Comparison of ENCODE assay signal across 9 mouse cellular contexts in the genomic region with DNA sequence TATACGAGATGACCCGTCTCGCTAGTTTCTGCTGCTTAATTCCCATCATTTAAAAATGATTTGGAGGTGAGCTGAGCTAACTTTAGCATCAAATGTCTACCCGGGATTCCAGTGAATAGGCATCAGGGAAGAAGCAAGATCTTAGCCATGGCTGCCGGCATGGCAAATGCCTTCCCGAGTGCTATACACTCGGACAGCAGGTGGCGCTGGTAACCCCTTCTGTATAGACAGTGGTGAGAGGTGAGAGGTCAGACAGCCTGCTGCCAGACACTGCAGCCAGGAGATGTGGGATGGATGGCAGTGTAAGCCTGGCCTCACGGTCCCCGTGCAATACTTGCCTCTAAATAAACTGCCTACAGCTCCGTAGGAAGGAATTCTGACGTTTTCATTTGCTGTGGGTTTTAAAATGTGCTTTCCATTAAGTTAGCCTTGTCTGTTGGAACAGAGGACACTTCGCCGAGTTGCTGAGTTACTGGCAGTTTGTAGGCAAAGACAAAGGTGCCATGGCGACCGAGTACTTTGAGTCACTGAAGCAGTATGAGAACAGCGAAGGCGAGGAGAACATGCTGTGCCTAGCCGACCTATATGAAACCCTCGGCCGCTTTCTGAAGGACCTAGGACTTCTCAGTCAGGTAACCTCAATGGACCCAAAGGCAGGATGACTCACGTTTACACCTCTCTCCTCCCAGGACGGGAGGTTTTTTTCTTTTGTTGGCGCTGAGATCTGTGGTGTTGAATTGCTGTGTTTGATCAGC. TPM values are rescaled to one million over a fixed set of nuclear protein-coding genes. Genes with fewer than 3 reads are reported as not detected.
DNase-seq lines count a peak whose midpoint lies in the region; ATAC-seq and TF ChIP-seq lines count a peak whose summit lies in the region.
"Had no signal": no experiment of that assay in that cellular context is flagged by ENCODE, and none has a peak within 500 bp of the region (broad histone marks: within the 10 kb centered on the region; RNA-seq: fewer than 3 reads in every experiment).

No protein-coding gene starts in this region.

- peaks cover 2% of the 10 kb centered on the region; the same call in 1 of the 2 replicates for H3K36me3 ChIP-seq in ES-E14 (ENCODE audit: control insufficient read depth, insufficient read depth, low read length, poor library complexity, severe bottlenecking)
- peaks cover 61% of the 10 kb centered on the region for H3K36me3 ChIP-seq in embryonic facial prominence, embryonic 13.5 days
- H3K36me3 ChIP-seq in heart, postnatal 0 days (replicated peaks; ENCODE audit: control insufficient read depth, insufficient read depth, low read length): peaks cover 14% of the 10 kb centered on the region; the same call in 1 of the 2 replicates

- H3K27me3 ChIP-seq in embryonic facial prominence, embryonic 13.5 days: no peaks in the 10 kb centered on the region
- no peaks in the 10 kb centered on the region for H3K27me3 ChIP-seq in heart, postnatal 0 days (ENCODE audit: control insufficient read depth, insufficient read depth, low read length)
- H3K27me3 ChIP-seq: neural tube, embryonic 13.5 days had no signal

- H3K9me3 ChIP-seq in ES-E14 (ENCODE audit: control insufficient read depth, insufficient read depth, low read depth, low read length): no peaks in the 10 kb centered on the region
- H3K9me3 ChIP-seq in embryonic facial prominence, embryonic 13.5 days: no peaks in the 10 kb centered on the region
- H3K9me3 ChIP-seq in heart, postnatal 0 days (replicated peaks; ENCODE audit: control insufficient read depth, low read length): no peaks in the 10 kb centered on the region
- H3K9me3 ChIP-seq: neural tube, embryonic 13.5 days had no signal

- H3K9ac ChIP-seq in ES-E14 (ENCODE audit: insufficient read depth, low read depth, low read length, poor library complexity, severe bottlenecking): peak overlapping the region; percentile 54; the same call in 1 of the 2 replicates
- no peak overlapping the region for H3K9ac ChIP-seq in embryonic facial prominence, embryonic 13.5 days
- no peak overlapping the region for H3K9ac ChIP-seq in heart, postnatal 0 days (replicated peaks; ENCODE audit: low read depth, low read length)
- H3K9ac ChIP-seq: neural tube, embryonic 13.5 days had no signal

- TF ChIP-seq EP300 in heart, postnatal 0 days (IDR thresholded peaks at IDR 0.05; ENCODE audit: low read depth): no peak

- no peak overlapping the region for H3K27ac ChIP-seq in ES-E14 (ENCODE audit: insufficient read depth, low read depth, low read length, poor library complexity, severe bottlenecking)
- H3K27ac ChIP-seq in embryonic facial prominence, embryonic 13.5 days: no peak overlapping the region
- H3K27ac ChIP-seq in heart, postnatal 0 days (ENCODE audit: low read depth): no peak overlapping the region
- H3K27ac ChIP-seq in layer of hippocampus, adult 2 months: no peak overlapping the region
- H3K27ac ChIP-seq: neural tube, embryonic 13.5 days had no signal

- TF ChIP-seq CTCF in heart, postnatal 0 days (IDR thresholded peaks at IDR 0.05; ENCODE audit: low read depth): peak; percentile 77
- TF ChIP-seq CTCF in layer of hippocampus, adult 2 months (conservative IDR thresholded peaks at IDR 0.05): peak; percentile 90
- TF ChIP-seq CTCF in lung, adult 2 months (IDR thresholded peaks at IDR 0.05; ENCODE audit: insufficient read depth, low read length): peak; percentile 79

- ATAC-seq in embryonic facial prominence, embryonic 13.5 days (ENCODE audit: insufficient number of reproducible peaks, insufficient read depth, low FRiP score, low TSS enrichment, low read depth): no peak
- peak; percentile 78 for ATAC-seq in heart, postnatal 0 days (ENCODE audit: insufficient read depth, low read depth)

- no peak for TF ChIP-seq POLR2A in lung, adult 2 months (IDR thresholded peaks at IDR 0.05; ENCODE audit: borderline replicate concordance, extremely low read depth, low read depth, low read length)

- 0 out of 2 replicates have a peak overlapping the region, but pooled peaks have one; percentile 7 for H3K4me2 ChIP-seq in embryonic facial prominence, embryonic 13.5 days
- H3K4me2 ChIP-seq in heart, postnatal 0 days (ENCODE audit: low read depth, low read length): no peak overlapping the region
- H3K4me2 ChIP-seq: neural tube, embryonic 13.5 days had no signal

- H3K4me3 ChIP-seq in ES-E14 (ENCODE audit: insufficient read depth in 1 of 2, low read depth in 1 of 2, low read length in 2 of 2, poor library complexity in 1 of 2, severe bottlenecking in 1 of 2): peak overlapping the region; percentile 13 to 20; a peak in 2 of 4 replicates
- no peak overlapping the region for H3K4me3 ChIP-seq in embryonic facial prominence, embryonic 13.5 days
- no peak overlapping the region for H3K4me3 ChIP-seq in heart, postnatal 0 days (ENCODE audit: low read depth, low read length)
- H3K4me3 ChIP-seq in layer of hippocampus, adult 2 months: no peak overlapping the region
- H3K4me3 ChIP-seq in lung, adult 2 months (replicated peaks; ENCODE audit: extremely low read depth, low read depth, low read length): no peak overlapping the region
- H3K4me3 ChIP-seq: neural tube, embryonic 13.5 days had no signal

- DNase-seq in ES-E14 (ENCODE audit: low read depth, low spot score): peak; percentile 94
- DNase-seq in adrenal gland, postnatal 25 days: peak; percentile 80
- DNase-seq in heart, postnatal 0 days (ENCODE audit: low spot score): peak; percentile 50
- peak; percentile 51 to 80 for DNase-seq in layer of hippocampus, adult 2 months (ENCODE audit: low spot score in 2 of 2)
- DNase-seq in lung, adult 2 months: peak; percentile 73
- DNase-seq in right cerebral cortex, postnatal 10 days (ENCODE audit: low spot score in 2 of 2): peak; percentile 70 to 78
- DNase-seq in urinary bladder, postnatal 14 days (ENCODE audit: low spot score): peak; percentile 82

- H3K4me1 ChIP-seq in ES-E14 (ENCODE audit: control insufficient read depth in 2 of 2, insufficient read depth in 2 of 2, low read length in 2 of 2, poor library complexity in 1 of 2): peaks cover 5 to 7% of the 10 kb centered on the region in 2 experiments; a peak in 3 of 4 replicates
- peaks cover 6% of the 10 kb centered on the region for H3K4me1 ChIP-seq in embryonic facial prominence, embryonic 13.5 days
- H3K4me1 ChIP-seq in heart, postnatal 0 days (ENCODE audit: control insufficient read depth, insufficient read depth): no peaks in the 10 kb centered on the region
- H3K4me1 ChIP-seq in lung, adult 2 months (ENCODE audit: control insufficient read depth, insufficient read depth, low read length): no peaks in the 10 kb centered on the region

- WGBS in embryonic facial prominence, embryonic 13.5 days: 45% methylated on average over 24 of the region's 24 CpGs
- WGBS in heart, postnatal 0 days: 53% methylated on average over 24 of the region's 24 CpGs
- 53% methylated on average over 24 of the region's 24 CpGs for WGBS in lung, adult 2 months

- in situ Hi-C loops in ES-E14 (cut with MboI; ENCODE audit: low sequenced_read_pairs in 2 of 2, unreplicated experiment in 2 of 2): no loop called here

TF ChIP-seq in ES-E14, 5 proteins besides CTCF, POLR2A, EP300 and RAD21:
- TF ChIP-seq ZNF384 (IDR thresholded peaks at IDR 0.05; ENCODE audit: low read depth, low read length) (no peak), MAFK (IDR thresholded peaks at IDR 0.05; ENCODE audit: insufficient read depth, low read depth, low read length) (no peak), HCFC1 (IDR thresholded peaks at IDR 0.05; ENCODE audit: borderline replicate concordance, insufficient read depth, low read length) (no peak), ZC3H11A (IDR thresholded peaks at IDR 0.05; ENCODE audit: borderline replicate concordance, low read depth, low read length) (no peak; the same call in 1 of the 2 replicates), CHD2 (IDR thresholded peaks at IDR 0.05; ENCODE audit: low read depth, low read length) (no peak)

RNA-seq across cellular contexts. Expression of a gene that starts 5.0 kb away (rescaled TPM):
- total RNA-seq in ES-E14 (2012; rRNA removed): not detected in 2 replicates
- total RNA-seq in adrenal gland, postnatal 25 days (2021): not detected in 2 replicates
- polyA plus RNA-seq in embryonic facial prominence, embryonic 13.5 days (2015; fragmentation: Nextera tagmentation; extraction: Ambion mirVana): not detected in 2 replicates
- not detected in 2 replicates for total RNA-seq in heart, postnatal 0 days (2014; rRNA removed; ENCODE audit: low replicate concordance)
- polyA plus RNA-seq in heart, postnatal 0 days (2015; fragmentation: Nextera tagmentation; extraction: Ambion mirVana): not detected in 2 replicates
- total RNA-seq in layer of hippocampus, adult 2 months (2021): not detected
- not detected in 2 replicates for polyA plus RNA-seq in lung, adult 2 months (2012; rRNA removed)
- polyA plus RNA-seq: neural tube, embryonic 13.5 days had no signal

RNA-seq across cellular contexts. Expression of a gene that starts 27.5 kb away (rescaled TPM):
- total RNA-seq in ES-E14 (2012; rRNA removed): 31.9 and 44.7 TPM in 2 replicates
- 42.2 and 45.8 TPM in 2 replicates for total RNA-seq in adrenal gland, postnatal 25 days (2021)
- polyA plus RNA-seq in embryonic facial prominence, embryonic 13.5 days (2015; fragmentation: Nextera tagmentation; extraction: Ambion mirVana): 64.3 and 65.2 TPM in 2 replicates
- 25.3 and 32.0 TPM in 2 replicates for total RNA-seq in heart, postnatal 0 days (2014; rRNA removed; ENCODE audit: low replicate concordance)
- polyA plus RNA-seq in heart, postnatal 0 days (2015; fragmentation: Nextera tagmentation; extraction: Ambion mirVana): 27.7 and 28.3 TPM in 2 replicates
- 10 to 100 TPM; 40.3 to 42.7 TPM for total RNA-seq in layer of hippocampus, adult 2 months (2021)
- 13.5 and 19.2 TPM in 2 replicates for polyA plus RNA-seq in lung, adult 2 months (2012; rRNA removed)

RNA-seq across cellular contexts. Expression of a gene that starts 27.7 kb away (rescaled TPM):
- total RNA-seq in ES-E14 (2012; rRNA removed): 20.2 and 22.4 TPM in 2 replicates
- total RNA-seq in adrenal gland, postnatal 25 days (2021): 66.5 and 74.1 TPM in 2 replicates
- polyA plus RNA-seq in embryonic facial prominence, embryonic 13.5 days (2015; fragmentation: Nextera tagmentation; extraction: Ambion mirVana): 9.8 and 11.7 TPM in 2 replicates
- 36.7 and 58.5 TPM in 2 replicates for total RNA-seq in heart, postnatal 0 days (2014; rRNA removed; ENCODE audit: low replicate concordance)
- polyA plus RNA-seq in heart, postnatal 0 days (2015; fragmentation: Nextera tagmentation; extraction: Ambion mirVana): 17.4 and 18.6 TPM in 2 replicates
- 10 to 100 TPM; 22.4 to 24.8 TPM for total RNA-seq in layer of hippocampus, adult 2 months (2021)
- polyA plus RNA-seq in lung, adult 2 months (2012; rRNA removed): 19.0 and 24.3 TPM in 2 replicates

RNA-seq across cellular contexts. Expression of a gene that starts 33.1 kb away (rescaled TPM):
- total RNA-seq in ES-E14 (2012; rRNA removed): 6.4 and 7.2 TPM in 2 replicates
- 5.6 and 7.8 TPM in 2 replicates for total RNA-seq in adrenal gland, postnatal 25 days (2021)
- 9.1 and 9.3 TPM in 2 replicates for polyA plus RNA-seq in embryonic facial prominence, embryonic 13.5 days (2015; fragmentation: Nextera tagmentation; extraction: Ambion mirVana)
- 7.7 and 9.8 TPM in 2 replicates for total RNA-seq in heart, postnatal 0 days (2014; rRNA removed; ENCODE audit: low replicate concordance)
- polyA plus RNA-seq in heart, postnatal 0 days (2015; fragmentation: Nextera tagmentation; extraction: Ambion mirVana): 1.7 and 2.0 TPM in 2 replicates
- total RNA-seq in layer of hippocampus, adult 2 months (2021): 1 to 10 TPM; 7.1 to 7.5 TPM
- 8.4 and 9.1 TPM in 2 replicates for polyA plus RNA-seq in lung, adult 2 months (2012; rRNA removed)

Comparison
In these comparisons a context has a peak if more than half of its experiments do, and no peak if none do; other contexts are left out.
1. H3K4me3 ChIP-seq: peak in ES-E14 (2 of 2); none in embryonic facial prominence, embryonic 13.5 days (single experiment), heart, postnatal 0 days (single experiment), layer of hippocampus, adult 2 months (single experiment) and lung, adult 2 months (single experiment).
2. Peak in every context shown above with its lines, with median percentiles within 50 percentile points of each other: DNase-seq and CTCF ChIP-seq.